Mouse (Mus musculus) liver, adult (tissue): ENCODE data around the gene Rptor.

Source experiments
- GATA4 ChIP-seq: IDR thresholded peaks from 2 replicates; pipeline ENCODE4 v1.6.1; 2014; ENCODE audit warnings: mild to moderate bottlenecking, low read length; ENCODE audit not compliant: insufficient replicate concordance

Gene Rptor

DNA sequence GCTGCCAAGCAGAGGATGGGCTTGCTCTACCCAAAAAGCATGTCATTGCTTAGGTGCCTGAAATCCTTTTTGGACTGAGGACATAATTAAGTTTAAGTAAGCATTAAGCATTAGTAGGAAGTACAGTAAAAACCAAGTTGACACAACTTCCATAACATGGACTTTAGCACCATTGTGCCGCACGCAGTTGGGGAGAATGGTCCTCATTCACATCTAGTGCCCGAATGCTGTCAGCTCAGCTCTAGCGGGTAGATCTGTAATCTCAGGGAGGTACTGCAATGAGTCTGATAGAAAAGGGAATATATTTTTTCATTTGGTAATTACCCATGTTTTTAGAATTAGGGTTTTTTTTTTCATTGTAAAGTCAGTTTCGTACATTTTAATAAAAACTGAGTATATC is 155.5 kb downstream of the Rptor start:
- no peak for TF ChIP-seq GATA4

DNA sequence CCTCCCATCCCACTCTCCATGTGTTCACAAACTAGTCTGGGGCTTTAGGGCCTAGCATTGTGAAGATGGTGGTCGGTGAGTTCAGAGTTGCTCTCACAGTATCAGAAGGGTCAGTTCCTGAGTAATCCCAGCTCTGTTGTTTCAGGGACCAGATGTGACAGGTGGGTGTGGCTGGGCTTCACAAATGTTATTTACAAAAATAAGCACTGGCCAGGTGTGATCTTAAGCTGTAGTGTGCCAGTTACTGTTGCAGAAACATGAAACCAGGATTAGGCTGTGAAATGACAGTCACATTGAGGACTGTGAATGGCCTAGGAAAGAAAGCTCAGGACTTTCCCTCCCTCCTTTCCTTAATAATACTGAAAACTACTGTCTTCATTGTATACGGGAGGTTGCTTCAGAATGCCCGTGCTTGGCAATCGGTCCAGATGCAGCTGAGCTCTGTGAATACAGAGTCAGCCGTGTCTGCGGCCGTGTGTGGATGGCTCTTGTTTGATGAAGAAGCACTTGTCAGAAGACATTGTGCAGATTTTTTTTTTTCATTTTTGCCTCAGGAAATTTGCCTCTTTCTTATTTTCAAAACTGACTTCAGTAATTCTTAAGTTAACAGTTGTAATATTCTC is 156.1 kb downstream of the Rptor start:
- TF ChIP-seq GATA4, result no peak

DNA sequence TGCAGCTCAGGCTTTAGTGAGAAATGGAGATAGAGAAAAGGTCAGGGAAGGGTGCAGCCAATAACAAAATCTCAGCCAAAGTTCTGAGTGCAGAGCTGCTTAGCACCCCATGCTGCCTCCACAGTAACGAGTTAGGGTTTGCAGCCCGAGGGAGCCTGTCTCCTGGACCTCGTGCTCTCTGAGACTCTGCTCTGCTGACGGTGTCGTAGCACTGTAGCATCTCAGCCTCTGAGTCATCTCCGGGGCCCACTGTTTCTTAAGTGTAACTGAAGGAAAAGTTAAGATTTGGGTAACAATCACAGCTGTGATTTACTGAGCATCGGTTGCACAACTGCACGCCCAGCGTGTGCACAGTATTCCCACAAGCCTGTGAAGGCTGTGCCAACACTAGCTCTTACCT is 160.2 kb downstream of the Rptor start:
- TF ChIP-seq GATA4, result no peak

DNA sequence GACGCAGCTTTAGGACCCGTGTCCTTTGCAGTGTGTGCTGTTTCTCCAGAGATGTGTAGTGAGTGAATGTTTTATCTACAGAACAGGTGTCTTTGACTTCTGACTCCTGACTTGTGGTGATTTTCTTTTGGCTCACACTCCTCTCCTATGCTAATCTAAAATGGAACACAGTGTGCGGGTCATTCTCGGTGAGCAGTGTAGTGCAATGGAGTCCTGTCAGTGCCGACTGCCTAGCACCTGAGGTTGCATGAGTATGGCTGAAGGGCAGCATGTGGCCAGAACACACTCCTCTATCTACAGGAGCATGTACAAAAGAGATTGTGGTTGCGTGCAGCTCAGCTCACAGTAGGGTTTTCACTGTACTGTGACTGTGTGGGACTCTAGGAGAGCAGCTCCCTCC is 163.3 kb downstream of the Rptor start:
- no peak for TF ChIP-seq GATA4

DNA sequence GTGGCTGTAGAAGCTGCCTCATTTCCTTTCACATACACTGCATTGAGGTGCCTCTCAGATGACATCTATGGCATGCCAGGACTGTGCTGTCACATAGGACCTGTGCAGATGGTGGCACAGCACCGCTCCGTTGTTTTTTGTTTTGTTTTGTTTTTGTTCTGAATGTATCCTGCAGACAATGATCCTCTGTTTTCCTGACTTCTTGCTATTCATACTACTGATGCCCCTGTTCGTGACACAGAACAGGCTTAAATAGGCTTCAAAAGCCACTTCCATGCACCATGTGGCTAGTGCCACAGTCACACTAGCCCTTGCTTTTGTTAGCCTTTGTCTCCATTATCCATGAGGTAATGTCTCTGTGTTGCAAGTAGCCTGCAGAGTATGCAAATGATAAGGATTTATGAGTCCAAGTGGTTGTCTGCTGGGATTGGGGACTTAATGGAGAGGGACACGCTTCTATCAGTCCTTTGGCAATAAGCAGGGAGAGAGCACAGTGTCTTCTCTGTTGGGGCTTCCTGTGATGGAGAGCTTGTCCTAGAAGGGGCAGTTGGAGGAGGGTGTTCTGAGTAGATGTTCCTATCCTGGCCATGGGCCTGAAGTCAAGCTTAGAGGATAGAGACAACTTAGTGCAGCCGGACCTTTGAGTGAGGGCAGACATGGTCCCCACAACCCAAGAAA is 164.2 kb downstream of the Rptor start:
- no peak for TF ChIP-seq GATA4

DNA sequence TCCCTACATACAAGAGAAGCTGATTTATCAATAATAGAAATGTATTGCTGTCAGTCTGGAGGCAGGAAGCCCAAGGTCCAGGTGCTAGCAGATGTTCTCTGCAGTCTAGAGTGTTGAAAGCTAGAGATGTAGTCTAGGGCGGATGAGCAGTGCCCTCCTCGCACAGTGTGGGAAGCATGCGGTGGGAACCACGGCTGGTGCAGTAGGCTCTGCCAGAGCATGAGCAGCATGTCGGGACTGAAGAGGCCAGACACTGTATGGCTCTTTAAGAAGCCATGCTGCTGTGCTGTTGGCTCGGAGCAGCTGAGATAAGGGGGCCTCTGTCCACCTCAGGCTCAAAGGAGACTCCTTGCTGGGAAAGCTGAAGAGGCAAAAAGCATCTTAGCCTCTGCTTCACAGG is 164.8 kb downstream of the Rptor start:
- no peak for TF ChIP-seq GATA4

DNA sequence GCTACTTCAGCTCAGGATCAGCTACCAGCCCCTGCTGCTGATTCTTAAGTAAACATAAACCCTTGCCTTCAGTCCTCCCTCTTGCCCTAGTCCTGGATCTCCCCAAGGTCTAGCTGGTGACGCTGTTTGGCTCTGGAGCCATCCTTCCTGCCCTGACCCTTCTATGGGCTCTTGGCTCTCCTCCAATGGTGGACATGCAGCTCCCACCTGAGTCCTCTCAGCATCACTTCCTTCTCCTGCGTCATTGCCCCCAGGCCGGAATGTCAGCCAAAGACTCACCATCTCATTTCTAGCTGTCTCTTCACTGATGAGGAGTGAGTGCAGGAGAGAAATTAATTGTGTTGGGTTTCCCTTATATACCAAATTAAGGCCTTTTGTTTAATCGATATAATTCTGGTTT is 165.8 kb downstream of the Rptor start:
- TF ChIP-seq GATA4, result no peak

DNA sequence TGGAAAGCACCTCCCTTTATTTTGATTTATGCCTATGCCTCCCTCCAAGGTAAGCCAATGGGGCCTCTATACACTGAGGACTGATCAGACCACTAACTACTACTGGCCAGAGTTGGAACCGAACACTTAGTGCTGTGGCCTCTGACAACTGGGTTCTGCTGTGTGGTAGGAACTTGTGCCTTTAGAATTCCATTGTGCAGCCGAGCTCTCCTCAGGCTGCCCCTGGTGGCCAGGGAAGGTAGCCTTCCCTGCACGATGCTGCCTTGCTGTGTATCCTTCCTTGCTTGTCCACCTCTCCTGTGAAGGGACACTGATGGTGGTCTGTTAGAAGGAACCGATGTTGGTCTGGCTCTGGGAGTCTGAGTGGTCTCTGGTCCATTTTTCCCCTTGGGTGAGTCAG is 167.0 kb downstream of the Rptor start:
- TF ChIP-seq GATA4, result no peak

DNA sequence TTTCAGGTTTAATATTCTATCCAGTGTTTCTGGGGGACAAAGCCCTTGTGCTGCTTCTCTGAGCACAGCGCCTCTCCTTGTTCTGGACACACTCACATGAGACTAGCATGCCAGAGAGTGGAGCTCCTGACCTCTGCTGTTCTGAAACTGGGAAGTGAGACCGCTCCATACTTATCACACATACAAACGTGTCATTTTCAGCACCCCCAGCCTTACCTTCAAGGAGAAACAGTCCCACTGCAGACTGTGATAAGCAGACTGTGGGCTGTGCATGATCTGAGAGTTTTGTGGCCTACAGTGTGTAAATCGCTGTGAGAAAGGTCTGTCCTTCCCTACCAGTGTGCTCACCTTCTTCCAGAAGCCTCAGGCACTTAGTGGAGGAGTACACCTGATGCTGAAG is 168.3 kb downstream of the Rptor start:
- TF ChIP-seq GATA4, result no peak

DNA sequence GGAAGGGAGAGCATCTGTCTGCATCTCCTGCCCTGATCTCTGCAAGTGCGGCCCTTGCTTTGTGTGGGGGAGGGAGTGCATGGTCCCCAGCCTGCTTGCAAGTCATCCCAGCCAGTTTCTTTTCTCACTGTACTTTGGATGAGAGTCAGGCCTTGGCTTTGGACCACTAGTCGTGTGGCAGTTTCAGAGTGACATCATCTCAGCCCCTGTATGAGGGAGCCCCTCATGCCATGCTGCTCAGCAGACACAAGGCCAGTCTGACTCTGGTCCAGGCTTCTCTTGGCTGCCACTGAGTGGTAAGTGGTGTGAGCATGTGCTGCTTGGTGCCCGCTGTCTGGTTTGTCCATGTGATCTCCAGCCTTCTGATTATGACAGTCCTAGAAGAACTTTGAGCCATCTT is 170.2 kb downstream of the Rptor start:
- TF ChIP-seq GATA4, result no peak

DNA sequence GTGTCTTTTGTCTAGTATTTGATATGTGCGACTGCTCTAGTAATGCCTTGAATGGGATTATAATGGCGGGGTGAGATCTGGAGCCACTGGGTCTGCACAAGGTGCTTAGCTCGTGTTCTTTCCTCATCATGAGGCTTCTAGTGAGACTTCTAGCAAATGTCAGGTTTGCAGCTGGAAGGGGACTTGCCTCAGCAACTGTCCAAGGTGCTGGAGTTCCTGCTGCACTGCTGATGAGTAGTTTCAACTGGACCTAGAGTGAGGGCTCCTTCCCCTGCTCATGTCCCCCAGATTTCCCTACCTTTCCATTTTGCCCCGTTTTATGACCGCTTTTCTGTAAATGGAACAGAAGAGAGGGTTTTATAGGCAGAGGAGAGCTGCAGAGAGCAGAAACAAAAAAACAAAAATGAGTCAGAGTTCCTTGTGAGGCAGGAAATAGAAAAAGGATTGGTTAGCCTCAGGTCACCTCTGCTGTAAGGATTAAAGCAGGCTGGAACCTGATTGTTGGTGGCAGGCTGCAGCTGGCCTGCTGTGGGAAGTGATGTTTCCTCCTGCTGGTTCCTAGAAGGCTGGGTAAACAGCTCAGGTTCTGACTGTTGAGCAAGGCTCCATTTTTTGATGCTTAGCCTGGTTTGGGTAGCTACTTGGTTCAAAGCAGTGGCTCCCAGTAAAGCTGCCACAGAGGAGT is 172.5 kb downstream of the Rptor start:
- no peak for TF ChIP-seq GATA4

DNA sequence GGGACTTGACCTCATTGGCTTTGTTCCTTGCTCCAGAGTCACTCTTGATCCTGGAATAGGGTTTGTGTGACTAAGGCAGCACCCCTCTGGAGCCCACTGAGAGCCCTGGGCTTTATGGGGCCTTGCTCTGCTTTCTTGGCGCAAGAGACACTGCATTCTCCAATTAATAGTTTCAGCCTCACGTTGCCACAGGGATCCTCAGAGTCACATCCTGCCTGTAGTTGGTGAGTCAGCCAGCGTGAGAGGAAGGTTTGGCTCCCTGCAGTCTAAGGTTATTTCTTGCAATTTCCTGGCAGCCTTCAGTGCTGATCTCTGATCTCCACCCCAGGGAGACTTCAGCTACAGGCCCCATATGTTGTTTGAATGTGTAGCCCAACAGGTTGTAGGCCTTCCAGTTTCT is 174.5 kb downstream of the Rptor start:
- no peak for TF ChIP-seq GATA4

DNA sequence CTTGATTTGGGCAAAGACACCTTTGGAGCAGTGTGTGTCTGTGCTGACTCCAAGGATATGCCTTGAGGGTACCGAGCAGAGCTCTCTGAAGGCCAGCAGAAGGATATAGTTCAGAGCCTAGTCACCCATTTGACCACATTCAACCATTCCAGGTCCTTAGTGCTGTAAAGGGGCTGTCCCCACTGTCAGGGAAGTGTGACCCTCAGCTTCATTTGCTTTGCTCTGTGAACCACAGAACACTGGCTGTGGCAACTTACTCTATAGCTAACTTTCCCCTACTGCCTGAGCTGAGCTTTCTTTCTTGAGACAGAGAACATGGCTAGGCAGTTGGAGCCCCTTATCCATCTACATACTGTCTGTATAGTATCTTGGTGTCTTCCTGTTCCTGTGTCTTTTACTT is 175.2 kb downstream of the Rptor start:
- no peak for TF ChIP-seq GATA4

DNA sequence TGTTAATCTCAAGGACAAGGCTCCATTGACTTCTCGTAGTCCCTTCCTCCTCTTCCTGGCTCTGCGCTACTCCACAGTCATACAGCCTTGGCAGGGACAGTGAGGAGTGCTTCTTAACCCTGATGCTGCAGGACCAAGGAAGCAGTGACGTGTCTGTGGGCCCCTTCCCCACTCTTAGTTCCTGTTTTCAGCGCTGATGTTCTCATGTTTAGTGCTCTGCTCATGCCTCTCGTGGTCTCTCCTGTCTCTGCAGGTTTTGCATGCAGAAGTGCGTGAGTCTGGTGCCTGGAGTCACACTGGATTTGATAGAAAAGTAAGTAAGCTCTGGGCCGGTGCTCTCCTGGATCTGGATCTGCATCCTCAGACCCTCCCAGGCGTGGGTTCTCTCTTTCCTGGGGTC is 177.6 kb downstream of the Rptor start:
- TF ChIP-seq GATA4, result no peak

DNA sequence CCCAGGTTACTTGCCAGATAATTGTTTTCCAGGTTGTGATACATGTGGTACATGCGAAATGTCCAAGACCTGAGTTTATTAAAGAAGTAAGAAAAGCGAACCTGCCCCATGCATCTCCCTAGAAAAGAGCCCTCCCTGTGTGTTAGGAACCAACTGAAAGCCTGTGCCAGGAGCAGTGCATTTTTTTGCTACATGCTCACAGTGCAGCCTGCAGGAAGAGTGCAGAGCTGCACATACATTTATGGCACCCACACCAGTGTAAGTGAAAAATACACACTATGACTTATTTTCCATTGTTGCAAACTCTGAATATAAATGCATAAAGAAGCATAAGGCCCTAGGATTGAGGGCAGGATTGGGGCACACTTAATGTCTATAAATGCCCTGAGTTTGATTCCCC is 178.5 kb downstream of the Rptor start:
- TF ChIP-seq GATA4, result no peak

DNA sequence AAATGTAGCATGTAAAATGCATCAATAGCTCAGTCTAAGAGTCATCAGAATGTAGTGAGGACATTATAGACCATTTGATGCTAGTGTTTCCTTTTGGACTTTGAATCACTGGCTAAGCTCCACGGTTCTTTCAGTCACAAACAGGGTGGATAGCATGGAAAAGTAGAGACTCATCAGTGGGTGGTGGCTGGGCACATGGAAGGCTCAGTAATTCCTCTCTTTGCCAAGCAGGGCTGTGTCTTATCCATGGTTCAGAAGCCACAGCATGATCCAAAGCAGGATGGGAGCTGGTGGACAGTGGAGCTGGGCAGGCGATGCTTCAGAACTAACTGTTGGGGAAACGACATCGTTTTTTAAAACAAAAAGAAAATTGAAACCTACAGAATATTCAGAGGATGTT is 179.0 kb downstream of the Rptor start:
- TF ChIP-seq GATA4, result no peak
